Comparison of ENCODE assay signal across 10 mouse cellular contexts in the genomic region with DNA sequence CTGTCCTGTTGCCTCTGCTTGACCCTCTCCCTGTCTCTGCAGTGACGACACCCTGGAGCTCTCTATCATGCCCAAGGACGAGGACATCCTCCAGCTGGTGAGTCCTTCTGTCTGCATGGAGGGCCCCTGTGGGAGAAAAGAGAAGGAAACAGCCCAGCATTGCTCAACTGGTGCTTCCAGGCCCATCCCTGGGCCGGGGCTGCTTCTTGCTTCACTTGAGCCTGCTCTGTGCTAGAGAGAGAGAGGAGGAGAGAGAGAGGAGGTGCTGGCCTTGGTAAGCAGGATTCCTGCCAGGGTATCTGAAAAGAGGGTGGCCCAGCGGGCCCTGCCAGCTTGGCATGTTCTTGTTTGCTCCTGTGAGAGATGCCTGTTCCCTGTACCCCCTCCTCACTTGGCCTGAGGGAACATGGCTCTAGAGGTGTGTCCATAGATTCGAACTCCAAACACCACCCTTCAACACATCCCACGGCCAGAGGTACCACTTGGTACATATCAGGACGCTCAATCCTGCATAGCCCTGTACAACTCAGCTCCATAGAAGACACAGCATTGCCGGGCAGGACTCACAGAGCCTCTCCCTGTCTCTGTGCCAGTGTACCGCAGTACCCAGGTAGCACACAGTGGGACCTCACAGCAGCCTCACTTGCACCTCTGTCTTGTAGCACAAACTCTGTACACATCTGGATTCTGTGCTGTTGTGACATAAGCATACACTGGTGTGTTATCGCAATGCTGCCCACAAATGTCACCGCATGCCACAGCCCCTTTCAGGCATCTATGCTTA. TPM values are rescaled to one million over a fixed set of nuclear protein-coding genes. Genes with fewer than 3 reads are reported as not detected.
DNase-seq lines count a peak whose midpoint lies in the region; ATAC-seq and TF ChIP-seq lines count a peak whose summit lies in the region.
"Had no signal": no experiment of that assay in that cellular context is flagged by ENCODE, and none has a peak within 500 bp of the region (broad histone marks: within the 10 kb centered on the region; RNA-seq: fewer than 3 reads in every experiment).

No protein-coding gene starts in this region.

- no peaks in the 10 kb centered on the region for H3K9me3 ChIP-seq in kidney, postnatal 0 days (replicated peaks; ENCODE audit: low read length)
- no peaks in the 10 kb centered on the region for H3K9me3 ChIP-seq in hindbrain, postnatal 0 days (ENCODE audit: low read length)
- H3K9me3 ChIP-seq: neural tube, embryonic 12.5 days had no signal

- H3K4me2 ChIP-seq in kidney, postnatal 0 days (ENCODE audit: low read length) = no peak overlapping the region
- no peak overlapping the region for H3K4me2 ChIP-seq in hindbrain, postnatal 0 days (ENCODE audit: low read depth, low read length)

- H3K9ac ChIP-seq in kidney, postnatal 0 days (ENCODE audit: low read depth, low read length) = no peak overlapping the region
- H3K9ac ChIP-seq in hindbrain, postnatal 0 days (replicated peaks; ENCODE audit: low read length) = no peak overlapping the region

- H3K4me1 ChIP-seq in kidney, postnatal 0 days (replicated peaks; ENCODE audit: insufficient read depth, low read length) = peaks cover 11% of the 10 kb centered on the region; the same call in 1 of the 2 replicates
- H3K4me1 ChIP-seq in brown adipose tissue, adult 24 weeks (ENCODE audit: control insufficient read depth, insufficient read depth, insufficient read length, low read length) = peaks cover 10% of the 10 kb centered on the region; the same call in 1 of the 2 replicates
- H3K4me1 ChIP-seq in hindbrain, postnatal 0 days (ENCODE audit: insufficient read depth, low read length) = peaks cover 18% of the 10 kb centered on the region

- H3K4me3 ChIP-seq in kidney, postnatal 0 days (replicated peaks; ENCODE audit: low read depth, low read length) = no peak overlapping the region
- H3K4me3 ChIP-seq in brown adipose tissue, adult 24 weeks (ENCODE audit: insufficient read depth, low read depth, low read length) = no peak overlapping the region
- no peak overlapping the region for H3K4me3 ChIP-seq in hindbrain, postnatal 0 days (ENCODE audit: low read length)

- TF ChIP-seq CTCF in kidney, postnatal 0 days (IDR thresholded peaks at IDR 0.05; ENCODE audit: low read depth) = no peak
- TF ChIP-seq CTCF in hindbrain, postnatal 0 days (IDR thresholded peaks at IDR 0.05; ENCODE audit: low read depth) = no peak

- peaks cover 42% of the 10 kb centered on the region for H3K36me3 ChIP-seq in kidney, postnatal 0 days (ENCODE audit: insufficient read depth, low read length)
- H3K36me3 ChIP-seq in hindbrain, postnatal 0 days (ENCODE audit: insufficient read depth, low read length) = peaks cover 32% of the 10 kb centered on the region

- no peak for DNase-seq in kidney, postnatal 0 days (ENCODE audit: low spot score)
- DNase-seq in kidney, adult 11 months = no peak
- DNase-seq in hindbrain, postnatal 0 days (ENCODE audit: low spot score) = no peak
- DNase-seq in urinary bladder, postnatal 14 days (ENCODE audit: low spot score) = no peak
- no peak for DNase-seq in frontal cortex, postnatal 14 days (ENCODE audit: low spot score in 2 of 2)
- no peak for DNase-seq in layer of hippocampus, postnatal 25 days (ENCODE audit: extremely low spot score in 1 of 2, low spot score in 1 of 2)

- no peak for ATAC-seq in kidney, postnatal 0 days (replicated peaks; ENCODE audit: low FRiP score, low read depth)
- 0 out of 2 replicates have a peak, but pooled peaks have one; percentile 3 for ATAC-seq in hindbrain, postnatal 0 days
- ATAC-seq in megakaryocyte, adult 5-6 weeks (ENCODE audit: poor library complexity, severe bottlenecking) = peak; percentile 66

- peak overlapping the region; percentile 86 for H3K27ac ChIP-seq in kidney, postnatal 0 days
- H3K27ac ChIP-seq in brown adipose tissue, adult 24 weeks (replicated peaks; ENCODE audit: low read depth, low read length) = peak overlapping the region; percentile 75
- no peak overlapping the region for H3K27ac ChIP-seq in hindbrain, postnatal 0 days
- H3K27ac ChIP-seq: neural tube, embryonic 12.5 days had no signal

- H3K27me3 ChIP-seq in kidney, postnatal 0 days (ENCODE audit: insufficient read depth, low read length) = no peaks in the 10 kb centered on the region
- no peaks in the 10 kb centered on the region for H3K27me3 ChIP-seq in hindbrain, postnatal 0 days (ENCODE audit: insufficient read depth, low read length)

- 80% methylated on average over 11 of the region's 11 CpGs for WGBS in kidney, postnatal 0 days
- WGBS in hindbrain, postnatal 0 days = 85% methylated on average over 11 of the region's 11 CpGs

RNA-seq across cellular contexts. Expression of gene Arhgap23, which starts 33.5 kb away (rescaled TPM):
- 5.4 and 5.7 TPM in 2 replicates for polyA plus RNA-seq in kidney, postnatal 0 days (2015; fragmentation: Nextera tagmentation; extraction: Ambion mirVana)
- 5.5 and 6.7 TPM in 2 replicates for polyA plus RNA-seq in brown adipose tissue, adult 24 weeks (2012; ENCODE audit: insufficient read depth, insufficient read length, missing spikeins)
- 75.2 and 86.8 TPM in 2 replicates for total RNA-seq in hindbrain, postnatal 0 days (2014; rRNA removed)
- 7.3 and 7.7 TPM in 2 replicates for polyA plus RNA-seq in hindbrain, postnatal 0 days (2015; fragmentation: Nextera tagmentation; extraction: Ambion mirVana)
- total RNA-seq in megakaryocyte, adult 5-6 weeks (2015) = 7.7 and 9.8 TPM in 2 replicates
- total RNA-seq in megakaryocyte, adult 5-6 weeks (2017) = 5.8 and 9.4 TPM in 2 replicates
- total RNA-seq in layer of hippocampus, postnatal 25 days (2021) = 10 to 100 TPM; 71.4 to 73.5 TPM

RNA-seq across cellular contexts. Expression of gene 4933428G20Rik, which starts 51.3 kb away (rescaled TPM):
- 0.08 and 0.28 TPM in 2 replicates for polyA plus RNA-seq in kidney, postnatal 0 days (2015; fragmentation: Nextera tagmentation; extraction: Ambion mirVana)
- polyA plus RNA-seq in brown adipose tissue, adult 24 weeks (2012; ENCODE audit: insufficient read depth, insufficient read length, missing spikeins) = not detected in 2 replicates
- 0.43 TPM in 1 of 2 replicates, not detected in the other for total RNA-seq in hindbrain, postnatal 0 days (2014; rRNA removed)
- 0.48 and 1.1 TPM in 2 replicates for polyA plus RNA-seq in hindbrain, postnatal 0 days (2015; fragmentation: Nextera tagmentation; extraction: Ambion mirVana)
- not detected in 2 replicates for total RNA-seq in megakaryocyte, adult 5-6 weeks (2015)
- total RNA-seq in megakaryocyte, adult 5-6 weeks (2017) = not detected in 2 replicates
- under 1 TPM in 1 of 2 experiments, not detected in 1; 0.20 TPM for total RNA-seq in layer of hippocampus, postnatal 25 days (2021)
- polyA plus RNA-seq: embryonic facial prominence, embryonic 11.5 days had no signal
